Mouse (Mus musculus) neural tube, embryonic 11.5 days (tissue): ENCODE data around the gene Mms19. TPM values are rescaled to one million over a fixed set of nuclear protein-coding genes. Genes with fewer than 3 reads are reported as not detected.
"Not testable (repeated sequence)": the region's sequence is repeated elsewhere in the genome, so short reads cannot be mapped to it uniquely, and the experiment has no call there.

Experiments
- ATAC-seq: fragments of 200-750 bp; cut with Nextera tagmentation; 2 replicates; pipeline ENCODE4 v1.8.0; 2017; ENCODE audit warnings: moderate number of reproducible peaks, mild to moderate bottlenecking, moderate TSS enrichment, moderate library complexity; ENCODE audit not compliant: insufficient read depth, low FRiP score, low TSS enrichment
- DNase-seq: peaks from one replicate; pipeline ENCODE4 v3.0.0-alpha.2; 2015; ENCODE audit warnings: low spot score
- H3K27ac ChIP-seq: fragments of 300-500 bp; sonication (generic); 2 replicates; pipeline ENCODE4 v1.5.1; 2014; ENCODE audit warnings: low read depth, mild to moderate bottlenecking, low read length
- H3K27me3 ChIP-seq: fragments of 300-500 bp; sonication (generic); 2 replicates; pipeline ENCODE4 v1.6.1; 2014; ENCODE audit warnings: mild to moderate bottlenecking, low read length, mixed read lengths; ENCODE audit not compliant: control insufficient read depth, insufficient read depth
- H3K36me3 ChIP-seq: fragments of 300-500 bp; sonication (generic); 2 replicates; pipeline ENCODE4 v1.6.1; 2014; ENCODE audit warnings: mild to moderate bottlenecking, low read length, moderate library complexity, mixed read lengths; ENCODE audit not compliant: control insufficient read depth, insufficient read depth
- H3K4me1 ChIP-seq: fragments of 300-500 bp; sonication (generic); 2 replicates; pipeline ENCODE4 v1.6.1; 2014; ENCODE audit warnings: low read length, mixed read lengths; ENCODE audit not compliant: control insufficient read depth, insufficient read depth
- H3K4me2 ChIP-seq: fragments of 300-500 bp; sonication (generic); 2 replicates; pipeline ENCODE4 v1.6.1; 2014; ENCODE audit warnings: low read depth, mild to moderate bottlenecking, moderate library complexity
- H3K4me3 ChIP-seq: fragments of 300-500 bp; sonication (generic); 2 replicates; pipeline ENCODE4 v1.5.1; 2014; ENCODE audit warnings: low read depth, low read length
- H3K9ac ChIP-seq: fragments of 300-500 bp; sonication (generic); 2 replicates; pipeline ENCODE4 v1.6.1; 2014; ENCODE audit warnings: mild to moderate bottlenecking, low read length
- H3K9me3 ChIP-seq: fragments of 300-500 bp; sonication (generic); 2 replicates; pipeline ENCODE4 v1.6.1; 2016; ENCODE audit warnings: low read length; ENCODE audit not compliant: control insufficient read depth
- WGBS: fragments of 180-500 bp; shearing (Covaris S2); extraction: QIAGEN DNeasy Blood & Tissue Kit; methylation state at CpG from one replicate; pipeline ENCODE4 v1.1.7; 2014; 5-methylcytosine and 5-hydroxymethylcytosine counted together
- polyA plus RNA-seq: library from polyadenylated mRNA; unstranded; fragments of >200 nt; fragmentation: Nextera tagmentation; extraction: Ambion mirVana; gene quantifications from 2 replicates; pipeline ENCODE4 v1.2.1, GENCODE M21; 2014

Mms19 gene
- polyA plus RNA-seq, 1 experiment from 2014 or later = 35.1 TPM

DNA sequence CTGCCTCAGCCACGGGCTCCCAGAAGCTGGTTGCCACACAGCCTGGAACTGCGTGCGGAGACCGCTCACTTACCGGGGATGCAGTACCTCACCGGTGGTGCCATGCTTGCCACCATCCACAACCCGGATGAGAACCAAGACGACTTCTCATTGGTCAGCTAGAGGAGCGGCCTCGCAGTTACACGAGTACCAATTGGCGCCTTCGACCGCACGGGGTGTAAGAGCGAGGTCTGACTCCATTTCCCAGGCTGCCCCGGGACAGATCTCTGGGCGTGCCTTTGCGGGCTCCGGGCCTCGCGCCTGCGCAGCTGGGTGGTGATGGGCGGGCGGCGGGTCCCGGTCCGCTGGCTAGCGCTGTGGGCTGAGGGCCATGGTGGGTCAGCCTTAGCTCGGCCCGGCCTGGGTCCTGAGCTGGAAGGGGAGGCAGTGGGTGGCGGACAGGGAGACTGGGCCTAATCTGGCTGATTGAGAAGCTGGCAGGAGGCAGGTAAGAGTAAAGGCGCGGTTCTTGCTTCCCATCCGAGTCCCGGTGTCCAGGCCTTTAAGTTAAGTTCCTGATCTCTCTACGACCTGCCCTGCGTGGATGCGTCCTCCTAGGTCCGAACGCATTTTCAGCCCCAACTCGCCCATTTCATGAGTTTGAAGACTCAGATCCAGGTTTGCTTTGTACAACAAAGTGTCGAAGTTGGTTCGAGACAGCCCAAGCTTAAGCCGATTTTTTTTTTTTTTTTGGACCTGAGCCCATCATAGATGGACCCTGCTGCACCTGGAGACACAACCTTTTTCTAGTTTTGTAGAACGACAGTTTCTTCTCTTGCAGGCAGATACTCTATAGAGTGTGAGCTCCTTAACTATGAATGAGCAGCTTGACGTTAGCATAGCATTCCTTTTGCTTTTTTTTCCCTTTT, 47.5 kb downstream of the Mms19 start, which contains the start of the genes Exosc1 and Zdhhc16:
Exosc1 (minus strand) TSS at position 245 of the 908 bp plus-strand sequence.
Zdhhc16 (plus strand) TSS at position 302 of the 908 bp plus-strand sequence.
- H3K36me3 ChIP-seq = peaks cover 9% of the 10 kb centered on the region
- WGBS = under 1% methylated on average over 47 of the region's 47 CpGs
- H3K27ac ChIP-seq = peak within 1 kb of the TSS; percentile 53; the same call in 1 of the 2 replicates
- peak within 1 kb of the TSS; percentile 81 for H3K4me2 ChIP-seq
- DNase-seq (peak; percentile 97), ATAC-seq (peak; percentile 100)
- H3K9me3 ChIP-seq = no peaks in the 10 kb centered on the region
- H3K4me3 ChIP-seq = peak within 1 kb of the TSS; percentile 97
- H3K4me1 ChIP-seq = peaks cover 13% of the 10 kb centered on the region
- peak within 1 kb of the TSS; percentile 76 for H3K9ac ChIP-seq
- H3K27me3 ChIP-seq = no peaks in the 10 kb centered on the region

DNA sequence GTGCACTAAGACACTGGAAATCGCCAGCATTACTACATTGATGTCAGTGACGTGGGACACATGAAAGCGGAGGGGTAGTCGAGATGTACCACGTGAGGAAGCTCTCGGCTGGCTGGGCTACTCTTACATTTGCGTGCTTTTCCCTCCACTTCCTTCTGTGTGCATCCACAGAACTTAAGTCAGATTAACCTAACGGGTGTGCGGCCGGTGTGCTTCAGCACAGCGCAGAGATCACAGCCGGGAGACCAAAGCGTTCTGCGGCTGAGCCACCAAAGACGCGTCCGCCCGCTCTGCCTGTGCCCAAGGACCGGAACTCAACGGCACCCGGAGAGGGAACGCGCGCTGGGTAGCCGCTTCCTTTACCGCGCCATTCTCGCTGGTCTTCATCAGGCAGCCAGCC, 48.3 kb downstream of the Mms19 start:
- no peaks in the 10 kb centered on the region for H3K9me3 ChIP-seq
- under 1% methylated on average over 28 of the region's 28 CpGs for WGBS
- H3K4me2 ChIP-seq = peak overlapping the region; percentile 81
- peaks cover 13% of the 10 kb centered on the region for H3K4me1 ChIP-seq
- ATAC-seq (no peak), DNase-seq (peak; percentile 19)
- peak overlapping the region; percentile 76 for H3K9ac ChIP-seq
- H3K36me3 ChIP-seq = peaks cover 5% of the 10 kb centered on the region; the same call in 1 of the 2 replicates
- peak overlapping the region; percentile 97 for H3K4me3 ChIP-seq
- H3K27ac ChIP-seq = peak overlapping the region; percentile 53; the same call in 1 of the 2 replicates
- H3K27me3 ChIP-seq = no peaks in the 10 kb centered on the region

- Histone ChIP-seq H3K9me3 (no peaks in the 10 kb centered on the region), H3K27ac (no peak overlapping the region), H3K4me3 (no peak overlapping the region), H3K4me2 (no peak overlapping the region), H3K27me3 (no peaks in the 10 kb centered on the region), H3K36me3 (peaks cover 11% of the 10 kb centered on the region), H3K9ac (no peak overlapping the region), H3K4me1 (no peaks in the 10 kb centered on the region)
- no peak for ATAC-seq
- DNase-seq = no peak
- WGBS = 78% methylated on average over 5 of the region's 5 CpGs
Observed at GRCm38 (mm10) chr19:41920412-41921067, 60.4 kb downstream of the Mms19 start.

- no peak overlapping the region for H3K4me2 ChIP-seq
- 77% methylated on average over 4 of the region's 4 CpGs for WGBS
- ATAC-seq = no peak
- DNase-seq = no peak
- peaks cover 11% of the 10 kb centered on the region for H3K36me3 ChIP-seq
- no peak overlapping the region for H3K9ac ChIP-seq
- H3K27me3 ChIP-seq = no peaks in the 10 kb centered on the region
- no peaks in the 10 kb centered on the region for H3K4me1 ChIP-seq
- H3K4me3 ChIP-seq = no peak overlapping the region
- H3K27ac ChIP-seq = no peak overlapping the region
- H3K9me3 ChIP-seq = no peaks in the 10 kb centered on the region
Observed at GRCm38 (mm10) chr19:41919471-41919870, 61.5 kb downstream of the Mms19 start.

GRCm38 (mm10) chr19:41916853-41917252, 64.1 kb downstream of the Mms19 start:
- Histone ChIP-seq H3K27ac (no peak overlapping the region), H3K4me3 (no peak overlapping the region), H3K4me2 (no peak overlapping the region), H3K4me1 (peaks cover 14% of the 10 kb centered on the region), H3K9me3 (no peaks in the 10 kb centered on the region), H3K36me3 (peaks cover 11% of the 10 kb centered on the region), H3K9ac (no peak overlapping the region), H3K27me3 (no peaks in the 10 kb centered on the region)
- DNase-seq (no peak), ATAC-seq (no peak)
- WGBS = 94% methylated on average over 4 of the region's 4 CpGs

DNA sequence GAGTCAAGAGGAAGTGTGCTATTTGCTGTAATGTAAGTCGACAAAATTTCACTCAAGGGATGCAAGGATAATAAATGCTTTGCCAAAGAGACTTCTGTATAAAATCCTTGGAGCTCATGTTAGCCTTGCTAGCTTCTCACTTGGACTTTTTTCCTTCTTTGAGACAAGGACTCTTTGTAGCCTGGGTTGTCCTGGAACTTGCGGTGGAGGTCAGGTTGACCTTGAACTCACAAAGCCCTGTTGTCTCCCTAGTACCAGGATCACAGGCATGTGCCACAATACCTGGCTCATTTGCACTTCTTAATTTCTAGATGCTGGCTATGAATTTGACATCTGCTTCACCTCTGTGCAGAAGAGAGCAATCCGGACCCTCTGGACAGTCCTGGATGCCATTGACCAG, 65.7 kb downstream of the Mms19 start:
- Histone ChIP-seq H3K4me1 (peaks cover 14% of the 10 kb centered on the region), H3K36me3 (peaks cover 11% of the 10 kb centered on the region), H3K4me2 (no peak overlapping the region), H3K27ac (no peak overlapping the region), H3K9ac (no peak overlapping the region), H3K4me3 (no peak overlapping the region), H3K27me3 (no peaks in the 10 kb centered on the region), H3K9me3 (no peaks in the 10 kb centered on the region)
- ATAC-seq (no peak), DNase-seq (no peak)
- 95% methylated on average over 3 of the region's 3 CpGs for WGBS

GRCm38 (mm10) chr19:41914592-41914882, 66.4 kb downstream of the Mms19 start:
- ATAC-seq, H3K27ac ChIP-seq, H3K27me3 ChIP-seq, H3K4me3 ChIP-seq, DNase-seq, H3K9ac ChIP-seq, H3K9me3 ChIP-seq: not testable (repeated sequence)
- Histone ChIP-seq H3K4me1 (peaks cover 14% of the 10 kb centered on the region), H3K4me2 (peak overlapping the region; percentile 93; the same call in 1 of the 2 replicates), H3K36me3 (peaks cover 11% of the 10 kb centered on the region)

- H3K27me3 ChIP-seq = no peaks in the 10 kb centered on the region
- no peak overlapping the region for H3K27ac ChIP-seq
- peak overlapping the region; percentile 93 for H3K4me2 ChIP-seq
- no peak for ATAC-seq
- peak overlapping the region; percentile 84 for H3K9ac ChIP-seq
- DNase-seq = no peak
- WGBS = 54% methylated on average over 6 of the region's 6 CpGs
- H3K4me1 ChIP-seq = peaks cover 14% of the 10 kb centered on the region
- peak overlapping the region; percentile 96 for H3K4me3 ChIP-seq
- peaks cover 10% of the 10 kb centered on the region for H3K36me3 ChIP-seq
- no peaks in the 10 kb centered on the region for H3K9me3 ChIP-seq
Observed at GRCm38 (mm10) chr19:41913774-41914591, 67.0 kb downstream of the Mms19 start.
